Mouse (Mus musculus): ENCODE results near the gene Kctd10. TPM values are rescaled to one million over a fixed set of nuclear protein-coding genes. Genes with fewer than 3 reads are reported as not detected.

Kctd10 gene
- polyA plus RNA-seq, 2 experiments, result 89.4 to 103 TPM

- peaks cover 44% of the 10 kb centered on the region for H3K4me1 ChIP-seq (ENCODE audit: control insufficient read depth, insufficient read depth, low read length)
- DNase-seq (ENCODE audit: low spot score) (peak; percentile 88), ATAC-seq (ENCODE audit: low FRiP score, low read depth) (peak; percentile 62)
- TF ChIP-seq POLR2A (IDR thresholded peaks at IDR 0.05; ENCODE audit: borderline replicate concordance, extremely low read depth, insufficient read depth, insufficient read length), result no peak
- peak overlapping the region; percentile 86 for H3K27ac ChIP-seq (replicated peaks; ENCODE audit: low read depth, low read length)
- 20% methylated on average over 9 of the region's 9 CpGs for WGBS
- H3K9me3 ChIP-seq (ENCODE audit: control insufficient read depth, low read length), result no peaks in the 10 kb centered on the region
- H3K36me3 ChIP-seq (ENCODE audit: control insufficient read depth, insufficient read depth, low read length), result peaks cover 90% of the 10 kb centered on the region
- peak overlapping the region; percentile 28; the same call in 1 of the 2 replicates for H3K4me2 ChIP-seq (replicated peaks; ENCODE audit: low read depth, low read length, severe bottlenecking)
- no peak overlapping the region for H3K4me3 ChIP-seq (replicated peaks; ENCODE audit: low read length)
- no peaks in the 10 kb centered on the region for H3K27me3 ChIP-seq (ENCODE audit: control insufficient read depth, insufficient read depth, low read length)
- H3K9ac ChIP-seq (ENCODE audit: low read depth, low read length, severe bottlenecking), result 0 out of 2 replicates have a peak overlapping the region, but pooled peaks have one; percentile 14
Measured at GRCm38 (mm10) chr5:114370371-114370776, 9.9 kb downstream of the Kctd10 start.

DNA sequence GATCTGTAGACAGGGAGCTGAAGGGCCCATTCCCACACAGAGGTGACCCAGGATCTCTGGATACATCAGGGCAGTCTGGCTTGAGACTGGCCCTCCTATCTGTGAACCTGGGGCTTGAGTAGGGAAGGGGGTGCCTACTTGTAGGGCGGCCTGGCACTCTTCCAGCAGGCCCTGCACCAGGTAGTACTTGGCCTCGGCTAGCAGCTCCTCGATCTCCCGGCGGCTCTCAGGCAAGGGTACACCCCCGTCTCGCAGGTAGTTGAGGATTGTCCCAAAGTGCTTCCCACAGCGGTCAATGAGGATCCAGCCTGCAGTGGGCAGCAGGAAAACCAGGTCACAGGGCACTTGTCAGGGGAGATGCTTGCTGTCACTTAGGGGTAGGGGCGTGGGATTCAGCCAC, 10.4 kb downstream of the Kctd10 start:
- Histone ChIP-seq H3K4me1 (ENCODE audit: control insufficient read depth, insufficient read depth, low read length) (peaks cover 44% of the 10 kb centered on the region), H3K9ac (ENCODE audit: low read depth, low read length, severe bottlenecking) (peak overlapping the region; percentile 14; the same call in 1 of the 2 replicates), H3K27me3 (ENCODE audit: control insufficient read depth, insufficient read depth, low read length) (no peaks in the 10 kb centered on the region), H3K4me3 (replicated peaks; ENCODE audit: low read length) (no peak overlapping the region), H3K36me3 (ENCODE audit: control insufficient read depth, insufficient read depth, low read length) (peaks cover 90% of the 10 kb centered on the region), H3K9me3 (ENCODE audit: control insufficient read depth, low read length) (no peaks in the 10 kb centered on the region), H3K27ac (replicated peaks; ENCODE audit: low read depth, low read length) (peak overlapping the region; percentile 86), H3K4me2 (replicated peaks; ENCODE audit: low read depth, low read length, severe bottlenecking) (peak overlapping the region; percentile 28; the same call in 1 of the 2 replicates)
- no peak for TF ChIP-seq POLR2A (IDR thresholded peaks at IDR 0.05; ENCODE audit: borderline replicate concordance, extremely low read depth, insufficient read depth, insufficient read length)
- no peak for DNase-seq (ENCODE audit: low spot score)
- 48% methylated on average over 9 of the region's 9 CpGs for WGBS
- ATAC-seq (ENCODE audit: low FRiP score, low read depth), result no peak

DNA sequence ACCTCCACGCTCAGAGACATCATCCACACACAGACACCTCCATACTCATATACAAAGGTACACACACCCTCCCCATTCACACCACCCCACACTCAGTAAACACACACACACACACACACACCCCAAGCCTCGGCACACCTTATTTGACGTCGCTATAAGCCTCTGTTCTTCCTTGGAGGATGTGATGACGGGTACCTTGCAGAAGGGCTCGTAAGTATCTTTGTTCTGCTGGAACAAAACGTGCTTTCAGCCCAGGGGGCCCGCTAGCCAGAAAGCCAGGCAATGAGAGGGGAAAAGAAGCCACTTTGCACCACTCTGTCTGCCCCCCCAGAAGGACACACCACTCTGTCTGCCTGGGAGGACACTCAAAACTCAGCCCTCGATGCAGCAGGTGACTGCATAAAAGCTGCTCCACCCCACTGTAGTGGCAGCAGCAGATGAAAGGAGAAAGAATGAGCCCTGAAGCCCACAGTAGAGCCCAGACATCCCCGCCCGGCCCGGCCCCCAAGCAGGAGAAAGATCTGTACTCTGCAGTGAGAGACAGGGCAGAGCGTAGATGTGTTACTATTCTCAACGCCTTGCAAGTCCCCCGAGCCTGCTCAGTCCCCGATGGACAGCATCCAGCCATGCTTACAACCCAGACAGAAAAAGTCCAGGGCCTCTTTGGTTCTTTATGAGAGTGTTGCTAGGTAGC, 11.4 kb downstream of the Kctd10 start:
- Histone ChIP-seq H3K4me3 (replicated peaks; ENCODE audit: low read length) (no peak overlapping the region), H3K4me2 (replicated peaks; ENCODE audit: low read depth, low read length, severe bottlenecking) (no peak overlapping the region), H3K36me3 (ENCODE audit: control insufficient read depth, insufficient read depth, low read length) (peaks cover 88% of the 10 kb centered on the region), H3K9ac (ENCODE audit: low read depth, low read length, severe bottlenecking) (no peak overlapping the region), H3K9me3 (ENCODE audit: control insufficient read depth, low read length) (no peaks in the 10 kb centered on the region), H3K4me1 (ENCODE audit: control insufficient read depth, insufficient read depth, low read length) (peaks cover 44% of the 10 kb centered on the region), H3K27me3 (ENCODE audit: control insufficient read depth, insufficient read depth, low read length) (no peaks in the 10 kb centered on the region), H3K27ac (replicated peaks; ENCODE audit: low read depth, low read length) (0 out of 2 replicates have a peak overlapping the region, but pooled peaks have one; percentile 86)
- ATAC-seq (ENCODE audit: low FRiP score, low read depth) (no peak), DNase-seq (ENCODE audit: low spot score) (no peak)
- no peak for TF ChIP-seq POLR2A (IDR thresholded peaks at IDR 0.05; ENCODE audit: borderline replicate concordance, extremely low read depth, insufficient read depth, insufficient read length)
- 89% methylated on average over 16 of the region's 16 CpGs for WGBS

GRCm38 (mm10) chr5:114368121-114368520, 12.2 kb downstream of the Kctd10 start:
- DNase-seq (ENCODE audit: low spot score), result no peak
- 86% methylated on average over 14 of the region's 14 CpGs for WGBS
- Histone ChIP-seq H3K4me1 (ENCODE audit: control insufficient read depth, insufficient read depth, low read length) (peaks cover 41% of the 10 kb centered on the region), H3K4me3 (replicated peaks; ENCODE audit: low read length) (no peak overlapping the region), H3K9ac (ENCODE audit: low read depth, low read length, severe bottlenecking) (no peak overlapping the region), H3K36me3 (ENCODE audit: control insufficient read depth, insufficient read depth, low read length) (peaks cover 88% of the 10 kb centered on the region), H3K4me2 (replicated peaks; ENCODE audit: low read depth, low read length, severe bottlenecking) (no peak overlapping the region), H3K27me3 (ENCODE audit: control insufficient read depth, insufficient read depth, low read length) (no peaks in the 10 kb centered on the region), H3K27ac (replicated peaks; ENCODE audit: low read depth, low read length) (no peak overlapping the region), H3K9me3 (ENCODE audit: control insufficient read depth, low read length) (no peaks in the 10 kb centered on the region)
- TF ChIP-seq POLR2A (IDR thresholded peaks at IDR 0.05; ENCODE audit: borderline replicate concordance, extremely low read depth, insufficient read depth, insufficient read length), result no peak
- ATAC-seq (ENCODE audit: low FRiP score, low read depth), result no peak

DNA sequence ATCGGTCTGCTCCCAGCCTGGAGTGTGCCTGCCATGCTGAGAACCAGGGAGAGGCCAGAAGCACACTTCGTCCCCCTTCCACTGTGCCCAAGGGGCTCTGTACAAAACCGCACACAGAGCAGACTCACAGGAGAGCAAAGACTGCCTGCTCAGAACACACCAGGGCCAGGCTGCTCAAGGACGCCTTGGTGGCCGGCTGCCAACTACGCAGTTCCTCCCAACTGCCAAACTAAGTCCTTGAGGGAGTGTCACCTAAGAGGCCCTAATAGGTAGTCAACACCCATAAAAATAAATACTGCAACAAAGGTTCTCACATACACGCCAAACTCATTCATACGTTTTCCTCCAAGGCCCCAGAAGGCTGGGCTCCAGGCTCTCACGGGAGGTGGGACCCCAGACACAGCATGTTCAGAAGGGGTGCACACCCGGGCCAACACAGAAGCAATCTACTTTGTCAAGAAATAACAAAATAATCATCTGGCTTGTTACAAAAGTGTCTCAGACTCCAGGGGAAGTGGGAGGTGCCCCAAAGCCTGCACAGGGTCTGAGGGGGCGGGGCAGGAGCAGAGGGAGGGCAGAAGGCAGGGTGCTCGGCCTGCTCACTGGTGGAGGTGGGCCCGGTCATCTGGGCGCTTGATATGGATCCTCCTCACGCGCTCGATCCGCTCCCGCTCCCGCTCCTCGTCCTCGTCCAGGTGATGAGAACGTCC, 15.1 kb downstream of the Kctd10 start:
- peak; percentile 54 for ATAC-seq (ENCODE audit: low FRiP score, low read depth)
- Histone ChIP-seq H3K27me3 (ENCODE audit: control insufficient read depth, insufficient read depth, low read length) (no peaks in the 10 kb centered on the region), H3K4me3 (replicated peaks; ENCODE audit: low read length) (no peak overlapping the region), H3K36me3 (ENCODE audit: control insufficient read depth, insufficient read depth, low read length) (peaks cover 96% of the 10 kb centered on the region), H3K4me2 (replicated peaks; ENCODE audit: low read depth, low read length, severe bottlenecking) (no peak overlapping the region), H3K9ac (ENCODE audit: low read depth, low read length, severe bottlenecking) (no peak overlapping the region), H3K9me3 (ENCODE audit: control insufficient read depth, low read length) (no peaks in the 10 kb centered on the region), H3K4me1 (ENCODE audit: control insufficient read depth, insufficient read depth, low read length) (peaks cover 12% of the 10 kb centered on the region), H3K27ac (replicated peaks; ENCODE audit: low read depth, low read length) (0 out of 2 replicates have a peak overlapping the region, but pooled peaks have one; percentile 55)
- no peak for TF ChIP-seq POLR2A (IDR thresholded peaks at IDR 0.05; ENCODE audit: borderline replicate concordance, extremely low read depth, insufficient read depth, insufficient read length)
- no peak for DNase-seq (ENCODE audit: low spot score)
- 84% methylated on average over 22 of the region's 23 CpGs for WGBS

All from limb, embryonic 14.5 days (tissue).